Mouse (Mus musculus) hindlimb bud, embryonic 11.5 days (tissue): ENCODE data around the gene Ppard.

Experiments used
- DNase-seq: peaks from one replicate; pipeline ENCODE4 v3.0.0-alpha.2; 2012; ENCODE audit warnings: low read depth, low spot score; ENCODE audit errors: extremely low spot score

Gene Ppard

DNA sequence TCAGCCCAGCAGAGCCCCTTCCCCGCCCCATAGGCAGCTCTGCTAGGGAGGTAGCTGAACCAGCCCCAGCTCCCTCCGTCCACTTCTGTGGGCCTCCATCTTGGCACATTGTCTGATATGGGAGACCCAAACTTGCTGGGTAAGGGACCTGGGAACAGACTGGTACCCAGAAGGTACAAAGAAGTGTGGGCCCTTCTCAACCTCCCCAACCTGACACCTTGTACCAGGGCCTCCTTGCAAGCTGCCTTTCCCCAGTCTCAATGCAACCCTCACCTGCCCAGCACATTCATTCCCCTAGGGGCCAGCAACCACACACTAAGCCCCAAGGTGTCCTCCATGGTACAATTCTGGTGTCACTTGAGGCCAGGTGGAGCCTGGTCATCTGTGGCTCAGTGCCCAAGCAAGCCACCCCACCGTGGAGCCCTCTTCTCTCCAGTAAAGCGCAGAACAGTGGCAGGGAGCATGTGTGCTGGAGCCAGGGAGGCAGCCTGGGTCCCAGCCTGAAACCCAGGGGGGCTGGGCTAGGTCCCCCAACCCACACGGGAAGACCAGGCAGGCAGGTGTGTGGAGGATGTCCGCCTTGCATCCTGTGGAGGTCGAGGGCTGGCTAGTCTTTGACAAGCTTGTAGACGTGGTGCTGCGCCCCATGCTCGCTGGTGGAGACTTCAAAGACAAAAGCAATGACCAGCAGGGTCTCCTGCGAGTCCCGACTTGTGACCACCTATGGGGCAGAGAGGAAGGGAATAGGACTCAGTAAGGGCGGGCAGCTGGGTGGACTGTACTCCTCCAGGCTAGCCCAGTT is 99.8 kb downstream of the Ppard start:
- DNase-seq = no peak

DNA sequence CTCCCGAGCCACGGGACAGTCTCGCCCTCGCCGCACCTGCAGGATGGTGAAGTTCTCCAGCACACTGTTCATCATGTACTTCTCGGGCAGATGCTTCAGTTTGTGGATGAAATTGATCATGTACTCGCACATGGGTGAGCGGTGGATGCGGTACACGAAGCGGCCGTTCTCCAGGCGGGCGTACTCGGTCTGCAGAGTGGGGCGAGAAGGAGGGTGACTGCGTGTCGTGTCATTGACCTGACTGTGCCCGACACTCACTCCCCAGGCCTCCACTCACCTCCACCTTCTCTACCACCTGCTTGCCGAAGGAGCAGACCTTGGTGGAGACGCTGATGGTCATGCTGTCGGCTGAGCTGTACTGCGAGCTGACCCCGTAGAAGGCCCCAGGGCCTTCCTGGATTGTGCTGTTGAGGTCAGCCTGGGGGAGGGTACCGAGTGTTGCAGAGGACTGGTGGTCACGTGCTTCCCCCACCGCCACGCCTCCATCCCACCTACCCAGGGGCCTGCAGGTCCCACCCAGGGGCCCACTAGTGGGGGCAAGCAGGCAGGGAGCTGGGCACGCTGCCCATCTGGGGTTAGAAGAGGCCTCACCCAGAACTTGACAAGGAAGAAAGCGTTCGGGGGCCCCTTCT is 100.5 kb downstream of the Ppard start:
- DNase-seq = no peak

DNA sequence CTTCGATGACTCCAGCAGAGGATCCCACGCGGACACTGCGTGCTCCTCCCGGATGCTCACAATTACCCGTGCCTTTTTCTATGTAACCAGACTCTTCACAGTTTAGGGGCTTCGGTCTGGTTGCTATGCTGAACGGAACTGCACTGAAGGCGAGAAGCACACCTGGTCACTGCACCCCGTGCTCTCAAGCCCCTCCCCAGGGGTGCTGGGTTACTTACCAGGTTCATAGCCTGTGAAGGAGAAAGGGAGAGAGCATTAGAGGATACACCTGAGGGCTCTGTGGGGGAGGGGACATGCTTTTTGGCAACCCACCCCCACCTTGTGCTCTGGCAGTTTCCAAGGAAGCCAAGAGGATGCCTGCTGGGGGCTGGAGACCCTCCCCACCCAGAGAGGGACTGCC is 102.8 kb downstream of the Ppard start:
- no peak for DNase-seq

DNA sequence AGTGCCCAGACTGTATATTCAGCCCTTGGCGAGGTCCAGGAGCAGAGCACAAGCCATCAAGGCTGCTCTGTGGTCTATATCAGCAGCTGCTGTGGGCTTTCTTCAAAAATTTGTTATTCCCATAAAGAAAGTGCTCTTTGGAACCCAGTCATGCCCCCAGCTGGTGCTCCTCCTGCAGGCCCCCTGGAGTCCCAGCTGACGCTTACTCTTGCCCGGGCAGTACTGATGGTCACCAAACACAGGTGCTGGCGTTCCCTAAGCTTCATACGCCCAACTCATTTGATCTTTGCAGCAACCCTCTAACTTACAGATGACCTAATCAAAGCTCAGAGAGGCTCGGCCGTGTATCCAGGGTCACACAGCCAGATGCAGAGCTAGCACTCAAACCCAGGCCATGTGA is 105.0 kb downstream of the Ppard start:
- no peak for DNase-seq

DNA sequence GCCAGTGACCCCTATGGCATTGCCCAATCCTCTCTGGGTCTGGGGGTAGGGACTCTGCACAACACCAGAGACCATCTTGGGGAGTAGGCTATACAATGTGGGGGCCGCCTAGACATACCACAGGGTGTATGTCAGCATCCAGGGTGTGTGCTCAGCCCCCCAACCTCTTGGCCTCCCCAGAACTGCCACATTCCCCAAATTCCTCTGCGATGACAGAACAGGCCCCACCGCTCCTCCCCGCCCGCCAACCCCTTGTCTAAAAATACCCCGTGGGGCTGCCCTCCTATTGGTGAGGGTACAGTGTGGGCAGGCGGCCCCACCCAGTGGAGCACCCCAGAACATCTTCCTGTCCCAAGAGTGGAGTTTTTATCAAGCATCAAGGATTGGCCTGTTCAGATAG is 108.1 kb downstream of the Ppard start:
- DNase-seq = no peak

DNA sequence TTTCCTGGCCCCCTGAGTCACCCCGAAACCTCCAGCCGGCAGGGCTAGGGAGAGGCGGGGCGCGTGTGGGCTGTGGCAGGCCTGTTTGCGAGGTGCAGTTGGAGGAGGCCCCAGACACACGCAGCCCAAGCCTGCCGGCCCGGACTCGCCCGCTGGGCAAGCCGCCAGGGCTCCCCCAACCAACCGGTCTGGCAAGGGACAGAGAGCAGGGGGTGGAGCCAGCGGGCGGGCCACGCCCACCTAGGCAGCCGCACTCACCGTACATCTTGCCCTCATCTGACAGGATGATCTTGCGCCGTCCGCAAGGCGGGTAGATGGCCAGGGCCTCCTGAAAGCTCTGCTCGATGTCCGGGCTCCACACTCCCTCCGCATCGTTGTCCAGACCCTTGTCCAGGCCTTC is 108.6 kb downstream of the Ppard start:
- DNase-seq = no peak

DNA sequence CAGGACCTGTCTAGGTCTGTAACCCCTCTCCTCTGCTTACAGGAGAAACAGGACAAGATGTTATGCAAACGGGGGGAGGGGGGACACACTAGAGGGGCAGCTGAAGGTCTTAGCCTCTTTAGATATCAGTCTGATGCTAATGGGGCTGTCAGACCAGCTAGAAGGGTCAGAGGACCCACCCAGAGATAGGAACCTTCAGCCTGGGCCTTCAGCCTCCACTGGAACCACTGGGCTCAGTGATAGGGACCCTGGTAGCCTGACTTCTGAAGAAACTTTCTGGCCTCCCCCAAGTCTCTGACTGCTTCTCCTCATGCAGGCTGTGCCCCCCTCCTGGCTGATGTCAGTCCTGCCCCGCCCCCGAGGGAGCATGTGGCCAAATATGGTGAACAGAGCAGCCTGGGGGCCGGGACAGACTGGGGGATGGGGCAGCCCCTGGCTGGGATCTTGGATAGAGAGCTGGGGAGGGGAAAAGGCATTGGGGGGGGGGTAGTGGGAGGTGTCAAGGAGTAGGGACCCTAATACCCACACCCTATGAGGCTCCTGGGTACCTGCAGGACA is 111.6 kb downstream of the Ppard start:
- DNase-seq = no peak

DNA sequence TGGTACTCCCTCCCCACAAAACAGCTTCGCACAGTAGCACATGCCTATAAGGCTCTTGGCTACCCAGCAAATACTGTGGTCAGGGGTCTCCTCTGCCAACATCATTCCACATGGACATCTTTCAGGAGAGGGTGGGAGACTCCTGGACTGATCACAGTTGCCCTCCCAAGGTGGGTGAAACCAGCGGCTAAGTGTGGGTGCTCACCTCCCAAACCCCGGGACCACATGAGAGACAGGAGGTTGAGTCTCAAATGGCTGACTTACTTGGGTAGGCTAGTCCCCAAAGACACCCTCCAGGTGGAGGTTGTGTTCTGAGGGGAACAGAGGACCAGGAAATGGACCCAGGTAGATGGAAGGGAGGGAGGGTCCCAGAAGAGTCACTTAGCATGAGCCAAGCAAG is 112.2 kb downstream of the Ppard start:
- no peak for DNase-seq

DNA sequence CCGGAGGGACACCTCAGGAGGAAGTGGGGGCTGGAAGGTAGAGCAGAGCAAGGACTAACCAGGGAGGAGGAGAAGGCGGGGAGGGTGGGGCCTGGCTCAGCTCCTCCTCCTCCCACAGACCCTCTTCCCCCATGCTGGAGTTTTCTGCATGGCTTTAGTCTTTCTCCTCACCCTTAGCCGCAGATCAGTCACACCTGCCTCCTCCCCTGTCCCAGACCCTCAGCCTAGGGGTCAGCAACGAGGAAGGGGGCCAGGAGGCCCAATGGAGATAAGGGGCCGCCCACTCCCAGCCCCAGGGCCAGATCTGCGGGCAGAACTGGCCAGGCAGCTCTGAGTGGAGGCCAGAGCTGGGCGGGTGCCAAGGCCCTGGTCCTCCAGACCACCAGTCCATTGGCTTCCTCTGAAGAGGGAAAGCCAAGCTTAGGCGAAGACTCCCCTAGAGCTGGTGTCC is 112.8 kb downstream of the Ppard start:
- DNase-seq = no peak

DNA sequence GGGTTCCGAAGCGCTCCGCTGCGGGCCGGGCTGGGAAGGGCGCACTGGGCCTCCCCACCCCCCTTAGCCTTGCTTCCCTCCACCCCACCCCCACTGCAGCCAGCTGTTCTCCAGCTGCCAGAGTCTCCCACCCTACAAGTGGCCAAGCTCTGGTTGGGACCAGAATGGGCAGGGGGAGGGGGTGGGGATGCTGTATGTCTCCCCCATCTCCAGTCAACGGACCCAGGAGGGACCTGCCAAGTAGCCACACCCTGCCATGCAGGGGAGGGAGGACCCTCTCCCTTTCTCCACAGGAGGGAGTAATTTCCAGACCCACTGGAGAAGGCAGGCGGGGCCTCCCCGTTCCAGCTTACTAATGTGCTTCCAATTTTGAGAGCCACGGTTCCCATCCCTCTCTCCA is 113.4 kb downstream of the Ppard start:
- no peak for DNase-seq

DNA sequence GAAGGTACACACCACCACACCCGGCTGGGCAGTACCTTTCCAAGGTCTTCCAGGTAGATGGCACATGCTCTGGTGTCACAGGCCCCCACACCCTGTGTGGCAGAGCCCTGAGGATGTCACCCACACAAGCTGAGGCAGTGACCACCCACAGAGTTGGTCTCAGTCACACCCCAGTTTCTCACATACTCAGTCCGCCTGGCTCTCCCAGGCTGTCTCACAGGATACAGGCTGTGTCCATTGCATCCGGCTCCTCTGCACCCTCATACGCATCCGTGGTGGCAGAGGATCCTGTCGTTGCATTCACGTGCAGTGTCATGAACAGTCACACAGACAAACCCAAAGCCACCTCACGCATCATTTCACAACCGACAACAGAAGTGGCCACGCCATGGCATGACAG is 114.8 kb downstream of the Ppard start:
- DNase-seq = no peak

DNA sequence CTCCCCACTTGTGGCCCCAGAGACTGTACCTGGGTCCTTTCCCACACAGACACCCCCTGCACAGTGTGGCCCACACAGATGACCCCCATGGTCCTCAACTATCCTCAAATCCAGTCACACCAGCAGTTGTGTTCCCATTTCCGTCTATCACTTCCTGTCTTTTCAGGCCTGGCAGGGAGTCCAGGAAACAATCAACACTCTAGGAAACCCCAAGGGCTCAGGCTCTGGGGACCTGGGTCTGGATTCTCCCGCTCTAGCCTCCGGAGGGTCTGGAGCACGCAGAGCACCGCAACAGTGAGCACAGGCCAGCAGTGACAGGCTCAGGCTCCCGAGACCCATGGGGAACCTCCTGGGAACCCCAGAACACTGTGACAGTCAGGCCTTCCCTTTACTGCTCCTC is 115.7 kb downstream of the Ppard start:
- no peak for DNase-seq

DNA sequence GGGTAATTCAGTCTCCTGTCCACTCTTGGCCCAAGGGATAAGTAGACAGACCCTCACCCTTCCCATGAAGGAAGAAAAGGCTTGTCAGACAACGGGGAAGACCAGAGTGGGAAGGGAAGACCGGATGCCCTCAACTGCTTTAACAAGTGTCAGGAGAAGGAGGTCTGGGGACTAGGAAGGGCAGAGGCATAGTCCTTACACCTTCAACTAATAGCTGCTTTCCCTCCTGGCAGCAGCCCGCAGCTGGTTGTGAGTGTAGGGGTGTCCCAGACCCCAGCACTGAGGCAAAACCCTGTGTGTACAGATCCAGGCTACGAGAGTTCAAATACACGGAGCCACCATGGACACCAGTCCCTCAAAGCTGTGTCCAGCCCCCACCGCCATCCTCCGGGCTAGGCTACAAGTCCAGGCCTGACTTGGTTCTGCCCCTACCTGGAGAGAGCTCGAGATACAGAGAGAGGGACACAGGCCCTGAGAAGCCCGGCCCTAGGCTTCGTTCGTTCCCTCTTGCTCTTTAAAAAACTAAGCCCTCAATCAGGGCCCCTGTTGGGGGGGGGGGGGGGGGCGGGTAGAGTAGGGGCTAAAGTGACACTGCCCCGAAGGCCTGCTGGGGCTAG is 116.9 kb downstream of the Ppard start:
- DNase-seq = no peak

DNA sequence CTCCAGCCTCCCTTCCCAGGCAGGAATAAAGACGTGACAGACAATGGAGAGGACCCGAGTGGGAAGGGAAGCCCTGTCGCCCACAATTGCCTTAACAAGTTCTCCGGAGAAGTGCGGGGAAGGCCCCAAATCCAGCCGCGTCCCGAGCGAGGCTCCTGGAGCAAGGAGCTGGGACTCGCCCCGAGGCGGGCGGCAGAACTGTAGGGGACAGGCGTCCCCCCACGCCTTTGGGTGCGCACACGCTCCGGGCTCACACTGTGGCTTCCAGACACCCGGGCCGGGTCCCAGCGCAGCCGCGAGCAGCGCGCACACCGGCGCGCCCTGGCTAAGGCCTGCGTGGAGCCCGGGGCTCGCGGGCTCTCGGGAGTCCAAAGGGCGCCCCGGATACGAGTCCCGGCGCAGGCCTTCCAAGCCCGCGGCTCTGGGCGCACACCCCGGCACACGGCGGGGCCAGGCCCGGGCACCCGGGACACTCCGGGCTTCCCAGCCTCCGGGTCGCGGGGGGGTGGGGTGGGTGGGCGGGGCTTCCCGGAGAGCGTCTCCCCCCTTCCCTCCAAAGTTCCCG is 117.5 kb downstream of the Ppard start:
- no peak for DNase-seq

DNA sequence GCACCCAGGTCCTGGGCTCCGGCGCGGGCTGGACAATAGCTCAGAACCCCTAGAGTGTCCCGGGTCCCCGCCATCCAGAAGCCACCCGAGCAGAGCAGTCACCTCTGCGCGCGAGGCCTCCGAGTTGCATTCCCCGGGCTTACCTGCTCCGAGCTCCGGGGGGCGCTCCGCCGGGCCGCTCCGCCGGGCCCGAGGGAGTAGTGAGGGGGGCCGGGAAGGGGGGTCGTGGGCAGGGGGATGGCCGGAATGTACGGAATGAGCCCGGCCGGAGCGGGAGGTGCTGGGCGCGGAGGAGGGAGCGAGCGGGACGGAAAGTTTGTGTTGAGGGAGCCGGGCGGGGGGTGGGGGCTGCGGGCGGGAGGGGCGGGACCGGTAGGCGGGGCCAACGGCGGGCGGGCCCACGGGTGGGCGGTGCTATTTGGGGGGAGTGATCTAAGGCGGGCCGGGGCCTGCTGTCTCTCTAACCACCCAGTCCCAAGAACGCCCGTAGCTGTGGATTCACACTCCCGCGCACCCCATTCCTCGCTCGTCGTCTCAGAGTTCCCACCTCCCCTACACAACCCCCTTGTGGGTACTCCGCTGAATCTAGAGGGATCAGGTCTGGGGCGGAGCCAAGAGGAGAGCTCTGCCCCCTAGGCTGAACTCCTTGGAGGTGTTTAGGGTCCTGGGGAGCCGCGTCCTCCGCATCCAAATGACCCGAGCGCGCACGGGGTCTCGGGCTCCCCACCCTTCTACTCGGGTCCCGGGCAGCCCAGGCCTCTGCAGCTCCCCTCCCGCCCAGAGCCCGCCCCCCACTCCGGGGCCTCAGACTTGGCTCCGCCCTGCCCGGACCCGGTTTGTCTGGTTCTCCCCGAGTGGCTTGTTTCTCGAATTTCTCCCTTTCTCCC is 118.2 kb downstream of the Ppard start, which contains the start of gene Tead3:
Gene Tead3 (minus strand): TSS at position 352 of the 887 bp plus-strand sequence.
- DNase-seq = no peak
